ENCODE assay signal across 16 mouse cellular contexts in the genomic region with DNA sequence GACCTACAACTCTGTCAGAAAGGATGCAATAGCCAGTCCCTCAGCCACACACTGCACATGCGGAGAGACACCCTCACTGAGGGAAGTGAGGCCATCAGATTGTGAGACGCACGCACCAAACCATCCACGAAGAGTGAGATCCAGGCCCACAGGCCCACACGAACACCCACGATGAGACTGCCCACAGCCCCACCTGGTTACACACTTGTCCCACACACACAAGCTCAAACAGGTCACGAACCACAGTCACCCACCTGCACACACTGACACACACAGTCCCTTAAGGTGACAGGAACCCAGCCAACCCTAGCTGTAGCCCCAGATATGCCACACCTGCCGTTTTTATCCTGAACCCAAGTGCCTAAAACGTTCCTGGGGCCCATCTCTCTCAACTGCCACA.
A peak's percentile ranks its signal among the peaks of the same experiment; 100 is the strongest.
DNase-seq lines count a peak whose midpoint lies in the region; ATAC-seq lines count a peak whose summit lies in the region.
"Had no signal": no experiment of that assay in that cellular context is flagged by ENCODE, and none has a peak within 500 bp of the region (broad histone marks: within the 10 kb centered on the region; RNA-seq: fewer than 3 reads in every experiment).

No protein-coding gene starts in this region.

- peaks cover 51% of the 10 kb centered on the region for H3K4me1 ChIP-seq in heart, embryonic 13.5 days
- H3K4me1 ChIP-seq in heart, embryonic 11.5 days (ENCODE audit: control insufficient read depth, insufficient read depth, low read length), result peaks cover 14% of the 10 kb centered on the region
- H3K4me1 ChIP-seq in megakaryocyte, embryonic 14.5 days, result peaks cover 59% of the 10 kb centered on the region
- H3K4me1 ChIP-seq in embryonic facial prominence, embryonic 13.5 days, result peaks cover 38% of the 10 kb centered on the region
- H3K4me1 ChIP-seq in limb, embryonic 15.5 days, result peaks cover 49% of the 10 kb centered on the region

- H3K9me3 ChIP-seq in heart, embryonic 13.5 days, result no peaks in the 10 kb centered on the region
- no peaks in the 10 kb centered on the region for H3K9me3 ChIP-seq in heart, embryonic 11.5 days (replicated peaks; ENCODE audit: control insufficient read depth, low read length)
- no peaks in the 10 kb centered on the region for H3K9me3 ChIP-seq in megakaryocyte, embryonic 14.5 days
- H3K9me3 ChIP-seq in embryonic facial prominence, embryonic 13.5 days, result no peaks in the 10 kb centered on the region
- H3K9me3 ChIP-seq in limb, embryonic 15.5 days, result no peaks in the 10 kb centered on the region
- H3K9me3 ChIP-seq: kidney, embryonic 15.5 days had no signal

- no peaks in the 10 kb centered on the region for H3K36me3 ChIP-seq in heart, embryonic 13.5 days
- no peaks in the 10 kb centered on the region for H3K36me3 ChIP-seq in heart, embryonic 11.5 days (ENCODE audit: control insufficient read depth, insufficient read depth, low read length)
- H3K36me3 ChIP-seq in megakaryocyte, embryonic 14.5 days (replicated peaks; ENCODE audit: low read length), result no peaks in the 10 kb centered on the region
- no peaks in the 10 kb centered on the region for H3K36me3 ChIP-seq in embryonic facial prominence, embryonic 13.5 days
- no peaks in the 10 kb centered on the region for H3K36me3 ChIP-seq in limb, embryonic 15.5 days
- H3K36me3 ChIP-seq: kidney, embryonic 15.5 days had no signal

- no peak for ATAC-seq in heart, embryonic 13.5 days (ENCODE audit: extremely low read depth, insufficient number of reproducible peaks, low FRiP score, low TSS enrichment)
- no peak for ATAC-seq in heart, embryonic 11.5 days (replicated peaks; ENCODE audit: insufficient number of reproducible peaks, low FRiP score, low TSS enrichment)
- ATAC-seq in megakaryocyte, adult 5-6 weeks (ENCODE audit: poor library complexity, severe bottlenecking), result no peak
- ATAC-seq in embryonic facial prominence, embryonic 13.5 days (ENCODE audit: insufficient number of reproducible peaks, insufficient read depth, low FRiP score, low TSS enrichment, low read depth), result no peak
- no peak for ATAC-seq in limb, embryonic 15.5 days (ENCODE audit: insufficient number of reproducible peaks, low FRiP score, low TSS enrichment, low read depth)
- no peak for ATAC-seq in frontal cortex, adult (ENCODE audit: low TSS enrichment)
- ATAC-seq: forebrain, postnatal 0 days; midbrain, embryonic 16.5 days had no signal

- peak overlapping the region; percentile 52 for H3K27ac ChIP-seq in heart, embryonic 13.5 days (replicated peaks)
- no peak overlapping the region for H3K27ac ChIP-seq in heart, embryonic 11.5 days (ENCODE audit: low read depth, low read length)
- peak overlapping the region; percentile 55 for H3K27ac ChIP-seq in embryonic facial prominence, embryonic 13.5 days
- H3K27ac ChIP-seq in limb, embryonic 15.5 days, result peak overlapping the region; percentile 68
- H3K27ac ChIP-seq: kidney, embryonic 15.5 days; liver, embryonic 14.5 days had no signal

- WGBS in heart, embryonic 13.5 days, result 82% methylated on average over 9 of the region's 9 CpGs
- 81% methylated on average over 9 of the region's 9 CpGs for WGBS in heart, embryonic 11.5 days (ENCODE audit: insufficient replicate concordance)
- 81% methylated on average over 9 of the region's 9 CpGs for WGBS in embryonic facial prominence, embryonic 13.5 days
- WGBS in limb, embryonic 15.5 days, result 79% methylated on average over 9 of the region's 9 CpGs

- H3K27me3 ChIP-seq in heart, embryonic 13.5 days (replicated peaks), result no peaks in the 10 kb centered on the region
- H3K27me3 ChIP-seq in heart, embryonic 11.5 days (ENCODE audit: control insufficient read depth, insufficient read depth, low read length), result no peaks in the 10 kb centered on the region
- peaks cover 14% of the 10 kb centered on the region for H3K27me3 ChIP-seq in megakaryocyte, embryonic 14.5 days (replicated peaks)
- no peaks in the 10 kb centered on the region for H3K27me3 ChIP-seq in embryonic facial prominence, embryonic 13.5 days
- no peaks in the 10 kb centered on the region for H3K27me3 ChIP-seq in limb, embryonic 15.5 days
- H3K27me3 ChIP-seq: kidney, embryonic 15.5 days had no signal

- no peak overlapping the region for H3K4me3 ChIP-seq in heart, embryonic 13.5 days
- no peak overlapping the region for H3K4me3 ChIP-seq in heart, embryonic 11.5 days (ENCODE audit: low read depth, low read length)
- H3K4me3 ChIP-seq in megakaryocyte, embryonic 14.5 days (replicated peaks), result peak overlapping the region; percentile 24
- no peak overlapping the region for H3K4me3 ChIP-seq in embryonic facial prominence, embryonic 13.5 days
- no peak overlapping the region for H3K4me3 ChIP-seq in limb, embryonic 15.5 days
- H3K4me3 ChIP-seq: erythroblast, embryonic 14.5 days; kidney, embryonic 15.5 days had no signal

- H3K9ac ChIP-seq in heart, embryonic 13.5 days, result no peak overlapping the region
- no peak overlapping the region for H3K9ac ChIP-seq in heart, embryonic 11.5 days (ENCODE audit: low read depth, low read length)
- H3K9ac ChIP-seq in embryonic facial prominence, embryonic 13.5 days, result no peak overlapping the region
- no peak overlapping the region for H3K9ac ChIP-seq in limb, embryonic 15.5 days
- H3K9ac ChIP-seq: forebrain, postnatal 0 days; kidney, embryonic 15.5 days; liver, embryonic 14.5 days had no signal

- H3K4me2 ChIP-seq in heart, embryonic 13.5 days, result no peak overlapping the region
- no peak overlapping the region for H3K4me2 ChIP-seq in heart, embryonic 11.5 days
- no peak overlapping the region for H3K4me2 ChIP-seq in embryonic facial prominence, embryonic 13.5 days
- no peak overlapping the region for H3K4me2 ChIP-seq in limb, embryonic 15.5 days
- H3K4me2 ChIP-seq: kidney, embryonic 15.5 days had no signal

- DNase-seq in left cerebral cortex, adult 11 months (ENCODE audit: low spot score), result no peak
- DNase-seq: cerebellum, adult 18-20 months; forebrain, postnatal 0 days; gastrocnemius, postnatal 10 days; right cerebral cortex, postnatal 25 days had no signal
